Mouse (Mus musculus): Measurements from ENCODE around the gene Sema4a.

- TF ChIP-seq EP300 (IDR thresholded peaks at IDR 0.05; ENCODE audit: insufficient read depth, low read depth, low read length) = no peak
- no peak for TF ChIP-seq POLR2A (IDR thresholded peaks at IDR 0.05; ENCODE audit: insufficient read depth, low read length)
- no peak for TF ChIP-seq CTCF (IDR thresholded peaks at IDR 0.05; ENCODE audit: low read depth, low read length)
Observed at GRCm38 (mm10) chr3:88493706-88494582, 33.0 kb upstream of the Sema4a start.
